Mouse (Mus musculus) testis, adult 2 months (tissue): ENCODE results near the gene Tgfb1.

Source experiments
- CTCF ChIP-seq: fragments of 200-500 bp; IDR thresholded peaks from 2 replicates; pipeline ENCODE4 v1.5.1; 2012; ENCODE audit warnings: low read depth, mild to moderate bottlenecking, inconsistent platforms, low read length, moderate library complexity; ENCODE audit not compliant: control insufficient read depth, insufficient read depth, insufficient replicate concordance
- POLR2A ChIP-seq: fragments of 200-500 bp; IDR thresholded peaks from 2 replicates; pipeline ENCODE4 v1.6.1; 2012; ENCODE audit warnings: low read depth, mild to moderate bottlenecking, inconsistent platforms, low read length, moderate library complexity; ENCODE audit not compliant: control insufficient read depth

GRCm38 (mm10) chr7:25736920-25737319 lies 50.1 kb downstream of the Tgfb1 start:
- no peak for TF ChIP-seq CTCF
- TF ChIP-seq POLR2A: no peak
